Comparison of ENCODE assay signal across 8 mouse cellular contexts in genomic region chr8:104395703-104396357, GRCm38 (mm10). TPM values are rescaled to one million over a fixed set of nuclear protein-coding genes. Genes with fewer than 3 reads are reported as not detected.
DNase-seq lines count a peak whose midpoint lies in the region; ATAC-seq and TF ChIP-seq lines count a peak whose summit lies in the region.

TSS of gene Cmtm4 (minus strand) at chr8:104395807.

- 3% methylated on average over 28 of the region's 54 CpGs for WGBS in limb, embryonic 12.5 days
- WGBS in midbrain, embryonic 12.5 days: 4% methylated on average over 31 of the region's 54 CpGs
- 5% methylated on average over 27 of the region's 54 CpGs for WGBS in thymus, adult 2 months

- H3K36me3 ChIP-seq in limb, embryonic 12.5 days: no peaks in the 10 kb centered on the region
- no peaks in the 10 kb centered on the region for H3K36me3 ChIP-seq in midbrain, embryonic 12.5 days
- H3K36me3 ChIP-seq in thymus, adult 2 months (ENCODE audit: control insufficient read depth, insufficient read depth, low read length): no peaks in the 10 kb centered on the region

- peak; percentile 62 for TF ChIP-seq POLR2A in thymus, adult 2 months (IDR thresholded peaks at IDR 0.05; ENCODE audit: control insufficient read depth, extremely low read depth, insufficient read depth, low read length, poor library complexity)

- peak within 1 kb of the TSS; percentile 84 for H3K27ac ChIP-seq in limb, embryonic 12.5 days
- H3K27ac ChIP-seq in midbrain, embryonic 12.5 days (replicated peaks): peak within 1 kb of the TSS; percentile 76
- H3K27ac ChIP-seq in thymus, adult 2 months (ENCODE audit: control insufficient read depth, insufficient read depth, low read length): no peak within 1 kb of the TSS

- TF ChIP-seq CTCF in thymus, adult 2 months (IDR thresholded peaks at IDR 0.05; ENCODE audit: borderline replicate concordance, control insufficient read depth, extremely low read depth, insufficient read depth, low read length, poor library complexity): no peak

- no peaks in the 10 kb centered on the region for H3K27me3 ChIP-seq in limb, embryonic 12.5 days
- H3K27me3 ChIP-seq in midbrain, embryonic 12.5 days: no peaks in the 10 kb centered on the region
- no peaks in the 10 kb centered on the region for H3K27me3 ChIP-seq in thymus, adult 2 months (ENCODE audit: control insufficient read depth, insufficient read depth, low read length)

- peaks cover 23% of the 10 kb centered on the region for H3K4me1 ChIP-seq in limb, embryonic 12.5 days (replicated peaks)
- H3K4me1 ChIP-seq in midbrain, embryonic 12.5 days: peaks cover 19% of the 10 kb centered on the region
- H3K4me1 ChIP-seq in thymus, adult 2 months (replicated peaks; ENCODE audit: control insufficient read depth, insufficient read depth, low read length): peaks cover 7% of the 10 kb centered on the region

- DNase-seq in spleen, adult 18-20 months: peak; percentile 27 to 56
- no peak for DNase-seq in spleen, postnatal 10 days (ENCODE audit: low spot score in 2 of 2)
- DNase-seq in cerebellum, adult 8-10 months: peak; percentile 59
- peak; percentile 61 for DNase-seq in gastrocnemius, postnatal 25 days
- DNase-seq in thymus, adult 2 months: peak; percentile 70

- peak within 1 kb of the TSS; percentile 91 for H3K4me2 ChIP-seq in limb, embryonic 12.5 days
- peak within 1 kb of the TSS; percentile 91 for H3K4me2 ChIP-seq in midbrain, embryonic 12.5 days (replicated peaks)

- peak within 1 kb of the TSS; percentile 92 for H3K9ac ChIP-seq in limb, embryonic 12.5 days (replicated peaks)
- peak within 1 kb of the TSS; percentile 87 for H3K9ac ChIP-seq in midbrain, embryonic 12.5 days (replicated peaks)

- peak within 1 kb of the TSS; percentile 86 for H3K4me3 ChIP-seq in limb, embryonic 12.5 days (replicated peaks)
- H3K4me3 ChIP-seq in midbrain, embryonic 12.5 days: peak within 1 kb of the TSS; percentile 82
- H3K4me3 ChIP-seq in thymus, adult 2 months (ENCODE audit: control insufficient read depth, insufficient read depth, low read length): peak within 1 kb of the TSS; percentile 58

- peaks cover 4% of the 10 kb centered on the region; the same call in 1 of the 2 replicates for H3K9me3 ChIP-seq in limb, embryonic 12.5 days
- H3K9me3 ChIP-seq in midbrain, embryonic 12.5 days: no peaks in the 10 kb centered on the region; the same call in 1 of the 2 replicates

- ATAC-seq in inflammation-experienced regulatory T-cells, adult 6 months: peak; percentile 76
- peak; percentile 75 for ATAC-seq in limb, embryonic 12.5 days (ENCODE audit: insufficient number of reproducible peaks, insufficient read depth, low FRiP score, low TSS enrichment, low read depth)
- peak; percentile 80 for ATAC-seq in midbrain, embryonic 12.5 days (ENCODE audit: low FRiP score, low read depth)

RNA-seq across cellular contexts. Expression of gene Cmtm4, which starts in this region (rescaled TPM):
- 1 to 10 TPM; 3.7 to 4.1 TPM for total RNA-seq in gastrocnemius, postnatal 25 days (2021)
- under 1 TPM; 0.32 to 0.78 (median 0.64) TPM for polyA plus RNA-seq in inflammation-experienced regulatory T-cells, adult 6 months (2017; shearing (Covaris generic))
- polyA plus RNA-seq in limb, embryonic 12.5 days (2016; fragmentation: Nextera tagmentation; extraction: Ambion mirVana): 3.2 TPM in 2 replicates
- polyA plus RNA-seq in midbrain, embryonic 12.5 days (2016; fragmentation: Nextera tagmentation; extraction: Ambion mirVana): 2.0 and 2.5 TPM in 2 replicates
- 7.8 and 8.4 TPM in 2 replicates for polyA plus RNA-seq in thymus, adult 2 months (2012; rRNA removed)

Comparison
In these comparisons a context has a peak if more than half of its experiments do, and no peak if none do; other contexts are left out.
1. DNase-seq: peak in spleen, adult 18-20 months (2 of 2), cerebellum, adult 8-10 months (single experiment), gastrocnemius, postnatal 25 days (single experiment) and thymus, adult 2 months (single experiment); none in spleen, postnatal 10 days (0 of 2).
2. Peak in ATAC-seq in inflammation-experienced regulatory T-cells, adult 6 months; RNA of the gene not detected or under 1 TPM.
3. Peak in every context shown above with its lines, with median percentiles within 50 percentile points of each other: ATAC-seq and H3K4me3 ChIP-seq.